Mouse (Mus musculus): ENCODE measurements around the gene Nxnl1. TPM values are rescaled to one million over a fixed set of nuclear protein-coding genes. Genes with fewer than 3 reads are reported as not detected.
A peak's percentile ranks its signal among the peaks of the same experiment; 100 is the strongest.

Nxnl1 gene
- total RNA-seq, 1 experiment, result not detected

- peaks cover 0 to 19% of the 10 kb centered on the region in 2 experiments; a peak in 2 of 4 replicates for H3K4me1 ChIP-seq (ENCODE audit: control insufficient read depth in 2 of 2, insufficient read depth in 2 of 2, low read length in 2 of 2, poor library complexity in 1 of 2)
- H3K27ac ChIP-seq (ENCODE audit: insufficient read depth, low read depth, low read length, poor library complexity, severe bottlenecking), result no peak overlapping the region
- DNase-seq (ENCODE audit: low read depth, low spot score), result no peak
- H3K9me3 ChIP-seq (ENCODE audit: control insufficient read depth, insufficient read depth, low read depth, low read length), result no peaks in the 10 kb centered on the region
- in situ Hi-C loops (cut with MboI; ENCODE audit: low sequenced_read_pairs in 2 of 2, unreplicated experiment in 2 of 2), result no loop called here
- H3K9ac ChIP-seq (ENCODE audit: insufficient read depth, low read depth, low read length, poor library complexity, severe bottlenecking), result no peak overlapping the region
- H3K36me3 ChIP-seq (ENCODE audit: control insufficient read depth, insufficient read depth, low read length, poor library complexity, severe bottlenecking), result no peaks in the 10 kb centered on the region
- H3K4me3 ChIP-seq (ENCODE audit: insufficient read depth in 1 of 2, low read depth in 1 of 2, low read length in 2 of 2, poor library complexity in 1 of 2, severe bottlenecking in 1 of 2), result no peak overlapping the region
- TF ChIP-seq ZNF384 (IDR thresholded peaks at IDR 0.05; ENCODE audit: low read depth, low read length) (no peak), HCFC1 (IDR thresholded peaks at IDR 0.05; ENCODE audit: borderline replicate concordance, insufficient read depth, low read length) (no peak), MAFK (IDR thresholded peaks at IDR 0.05; ENCODE audit: insufficient read depth, low read depth, low read length) (no peak), ZC3H11A (IDR thresholded peaks at IDR 0.05; ENCODE audit: borderline replicate concordance, low read depth, low read length) (no peak), CHD2 (IDR thresholded peaks at IDR 0.05; ENCODE audit: low read depth, low read length) (no peak)
These were observed 1.2 kb upstream of the Nxnl1 start for GRCm38 (mm10) chr8:71567587-71567986.

- TF ChIP-seq MAFK (IDR thresholded peaks at IDR 0.05; ENCODE audit: insufficient read depth, low read depth, low read length) (no peak), ZNF384 (IDR thresholded peaks at IDR 0.05; ENCODE audit: low read depth, low read length) (no peak), ZC3H11A (IDR thresholded peaks at IDR 0.05; ENCODE audit: borderline replicate concordance, low read depth, low read length) (no peak), HCFC1 (IDR thresholded peaks at IDR 0.05; ENCODE audit: borderline replicate concordance, insufficient read depth, low read length) (no peak), CHD2 (IDR thresholded peaks at IDR 0.05; ENCODE audit: low read depth, low read length) (no peak)
- Histone ChIP-seq H3K27ac (ENCODE audit: insufficient read depth, low read depth, low read length, poor library complexity, severe bottlenecking) (no peak overlapping the region), H3K36me3 (ENCODE audit: control insufficient read depth, insufficient read depth, low read length, poor library complexity, severe bottlenecking) (no peaks in the 10 kb centered on the region), H3K9ac (ENCODE audit: insufficient read depth, low read depth, low read length, poor library complexity, severe bottlenecking) (no peak overlapping the region), H3K4me1 (ENCODE audit: control insufficient read depth in 2 of 2, insufficient read depth in 2 of 2, low read length in 2 of 2, poor library complexity in 1 of 2) (peaks cover 0 to 14% of the 10 kb centered on the region in 2 experiments; a peak in 2 of 4 replicates), H3K4me3 (ENCODE audit: insufficient read depth in 1 of 2, low read depth in 1 of 2, low read length in 2 of 2, poor library complexity in 1 of 2, severe bottlenecking in 1 of 2) (no peak overlapping the region), H3K9me3 (ENCODE audit: control insufficient read depth, insufficient read depth, low read depth, low read length) (no peaks in the 10 kb centered on the region)
- in situ Hi-C loops (cut with MboI; ENCODE audit: low sequenced_read_pairs in 2 of 2, unreplicated experiment in 2 of 2), result no loop called here
- DNase-seq (ENCODE audit: low read depth, low spot score), result no peak
These were observed 2.4 kb downstream of the Nxnl1 start for GRCm38 (mm10) chr8:71563992-71564391.

DNA sequence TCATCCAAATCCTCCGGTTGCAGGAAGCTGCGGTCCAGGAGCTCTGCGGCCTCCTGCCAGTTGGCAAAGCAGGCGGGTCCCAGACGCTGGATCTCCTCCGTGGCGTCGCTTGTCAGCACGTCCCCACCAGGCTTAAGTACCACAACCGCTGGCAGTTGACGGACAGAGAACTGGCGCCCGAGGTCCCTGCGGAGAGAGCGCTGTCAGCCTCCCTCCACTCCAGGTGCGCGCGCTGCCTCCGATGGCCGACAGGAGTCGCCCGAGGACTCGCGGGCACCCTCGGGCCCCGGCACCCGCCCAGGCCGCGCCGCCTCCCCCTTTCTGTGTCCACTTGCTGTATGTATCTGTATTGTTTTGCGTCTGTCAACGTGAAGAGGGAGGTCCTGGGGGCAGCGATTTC is 3.6 kb downstream of the Nxnl1 start:
- in situ Hi-C loops (cut with MboI; ENCODE audit: low sequenced_read_pairs in 2 of 2, unreplicated experiment in 2 of 2), result no loop called here
- H3K36me3 ChIP-seq (ENCODE audit: control insufficient read depth, insufficient read depth, low read length, poor library complexity, severe bottlenecking), result no peaks in the 10 kb centered on the region
- peaks cover 0 to 5% of the 10 kb centered on the region in 2 experiments; a peak in 1 of 4 replicates for H3K4me1 ChIP-seq (ENCODE audit: control insufficient read depth in 2 of 2, insufficient read depth in 2 of 2, low read length in 2 of 2, poor library complexity in 1 of 2)
- H3K9ac ChIP-seq (ENCODE audit: insufficient read depth, low read depth, low read length, poor library complexity, severe bottlenecking), result no peak overlapping the region
- no peak overlapping the region for H3K27ac ChIP-seq (ENCODE audit: insufficient read depth, low read depth, low read length, poor library complexity, severe bottlenecking)
- TF ChIP-seq ZNF384 (IDR thresholded peaks at IDR 0.05; ENCODE audit: low read depth, low read length) (no peak), MAFK (IDR thresholded peaks at IDR 0.05; ENCODE audit: insufficient read depth, low read depth, low read length) (no peak), ZC3H11A (IDR thresholded peaks at IDR 0.05; ENCODE audit: borderline replicate concordance, low read depth, low read length) (0 out of 2 replicates have a peak, but pooled peaks have one; percentile 6), HCFC1 (IDR thresholded peaks at IDR 0.05; ENCODE audit: borderline replicate concordance, insufficient read depth, low read length) (0 out of 2 replicates have a peak, but pooled peaks have one; percentile 22), CHD2 (IDR thresholded peaks at IDR 0.05; ENCODE audit: low read depth, low read length) (no peak)
- peak; percentile 59 for DNase-seq (ENCODE audit: low read depth, low spot score)
- H3K9me3 ChIP-seq (ENCODE audit: control insufficient read depth, insufficient read depth, low read depth, low read length), result no peaks in the 10 kb centered on the region
- H3K4me3 ChIP-seq (ENCODE audit: insufficient read depth in 1 of 2, low read depth in 1 of 2, low read length in 2 of 2, poor library complexity in 1 of 2, severe bottlenecking in 1 of 2), result peak overlapping the region; percentile 43 to 61

DNA sequence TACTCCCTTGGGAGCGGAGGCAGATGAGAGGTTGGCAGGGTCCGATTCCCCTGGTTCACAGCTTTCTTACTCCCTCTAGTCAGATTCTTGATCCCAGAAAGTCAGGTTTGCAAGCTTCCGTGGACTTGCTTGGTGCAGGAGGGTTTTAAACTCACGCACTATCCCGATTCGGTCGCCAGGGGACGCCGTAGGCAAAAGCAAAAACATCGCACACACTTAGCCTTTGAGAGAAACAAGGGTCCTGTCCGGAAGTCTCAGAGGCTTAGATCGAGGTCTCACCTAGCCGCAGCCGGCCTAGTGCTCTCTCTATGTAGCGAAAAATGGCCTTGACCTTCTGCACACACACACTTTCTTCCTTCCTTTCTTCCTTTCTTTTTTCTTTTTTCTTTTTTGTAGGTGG is 5.0 kb downstream of the Nxnl1 start:
- DNase-seq (ENCODE audit: low read depth, low spot score), result no peak
- Histone ChIP-seq H3K9me3 (ENCODE audit: control insufficient read depth, insufficient read depth, low read depth, low read length) (no peaks in the 10 kb centered on the region), H3K4me1 (ENCODE audit: control insufficient read depth in 2 of 2, insufficient read depth in 2 of 2, low read length in 2 of 2, poor library complexity in 1 of 2) (no peaks in the 10 kb centered on the region; a peak in 1 of 4 replicates), H3K9ac (ENCODE audit: insufficient read depth, low read depth, low read length, poor library complexity, severe bottlenecking) (no peak overlapping the region), H3K27ac (ENCODE audit: insufficient read depth, low read depth, low read length, poor library complexity, severe bottlenecking) (no peak overlapping the region), H3K4me3 (ENCODE audit: insufficient read depth in 1 of 2, low read depth in 1 of 2, low read length in 2 of 2, poor library complexity in 1 of 2, severe bottlenecking in 1 of 2) (no peak overlapping the region), H3K36me3 (ENCODE audit: control insufficient read depth, insufficient read depth, low read length, poor library complexity, severe bottlenecking) (no peaks in the 10 kb centered on the region)
- peak; percentile 57; the same call in 1 of the 2 replicates for TF ChIP-seq ZC3H11A (IDR thresholded peaks at IDR 0.05; ENCODE audit: borderline replicate concordance, low read depth, low read length)
- no peak for TF ChIP-seq HCFC1 (IDR thresholded peaks at IDR 0.05; ENCODE audit: borderline replicate concordance, insufficient read depth, low read length)
- in situ Hi-C loops (cut with MboI; ENCODE audit: low sequenced_read_pairs in 2 of 2, unreplicated experiment in 2 of 2), result no loop called here

DNA sequence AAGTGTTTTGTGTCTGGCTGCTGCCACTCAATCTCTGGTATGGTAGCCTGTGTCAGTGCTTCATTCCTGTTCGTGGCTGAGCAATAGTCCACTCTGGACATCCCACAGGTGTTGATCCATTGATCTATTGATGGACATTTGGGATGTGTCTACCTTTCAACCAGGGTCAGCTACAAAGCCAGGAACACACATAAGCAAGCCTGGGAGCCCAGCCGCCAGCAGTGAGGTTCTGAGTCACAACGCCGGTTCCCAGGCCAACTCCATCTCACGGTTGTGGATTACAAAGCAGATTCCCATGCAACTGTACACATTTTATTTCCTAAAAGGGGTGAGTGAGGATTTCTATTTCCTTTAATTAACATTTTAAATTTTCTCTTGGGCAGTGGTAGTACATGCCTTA is 5.6 kb downstream of the Nxnl1 start:
- Histone ChIP-seq H3K4me3 (ENCODE audit: insufficient read depth in 1 of 2, low read depth in 1 of 2, low read length in 2 of 2, poor library complexity in 1 of 2, severe bottlenecking in 1 of 2) (no peak overlapping the region), H3K9me3 (ENCODE audit: control insufficient read depth, insufficient read depth, low read depth, low read length) (no peaks in the 10 kb centered on the region), H3K36me3 (ENCODE audit: control insufficient read depth, insufficient read depth, low read length, poor library complexity, severe bottlenecking) (no peaks in the 10 kb centered on the region), H3K27ac (ENCODE audit: insufficient read depth, low read depth, low read length, poor library complexity, severe bottlenecking) (no peak overlapping the region), H3K4me1 (ENCODE audit: control insufficient read depth in 2 of 2, insufficient read depth in 2 of 2, low read length in 2 of 2, poor library complexity in 1 of 2) (no peaks in the 10 kb centered on the region; a peak in 1 of 4 replicates), H3K9ac (ENCODE audit: insufficient read depth, low read depth, low read length, poor library complexity, severe bottlenecking) (no peak overlapping the region)
- TF ChIP-seq ZNF384 (IDR thresholded peaks at IDR 0.05; ENCODE audit: low read depth, low read length), result no peak
- TF ChIP-seq MAFK (IDR thresholded peaks at IDR 0.05; ENCODE audit: insufficient read depth, low read depth, low read length), result no peak
- no peak for TF ChIP-seq ZC3H11A (IDR thresholded peaks at IDR 0.05; ENCODE audit: borderline replicate concordance, low read depth, low read length)
- TF ChIP-seq CHD2 (IDR thresholded peaks at IDR 0.05; ENCODE audit: low read depth, low read length), result no peak
- no peak for TF ChIP-seq HCFC1 (IDR thresholded peaks at IDR 0.05; ENCODE audit: borderline replicate concordance, insufficient read depth, low read length)
- in situ Hi-C loops (cut with MboI; ENCODE audit: low sequenced_read_pairs in 2 of 2, unreplicated experiment in 2 of 2), result no loop called here
- no peak for DNase-seq (ENCODE audit: low read depth, low spot score)
